Mouse (Mus musculus) heart, embryonic 14.5 days (tissue): ENCODE data around the gene Dtd2. TPM values are rescaled to one million over a fixed set of nuclear protein-coding genes. Genes with fewer than 3 reads are reported as not detected.
A peak's percentile ranks its signal among the peaks of the same experiment; 100 is the strongest.

Source experiments
- ATAC-seq: fragments of 200-750 bp; cut with Nextera tagmentation; 2 replicates; pipeline ENCODE4 v1.8.0; 2017; ENCODE audit warnings: low read depth, moderate TSS enrichment; ENCODE audit not compliant: insufficient number of reproducible peaks, insufficient read depth, low FRiP score
- H3K27ac ChIP-seq, 2 experiments: fragments of 200-500 bp in 1 of 2; fragments of 300-500 bp in 1 of 2; sonication (generic) in 1 of 2; replicated peaks in 1 of 2; 2 replicates each; pipeline ENCODE4 v1.5.1; 2012 to 2014; ENCODE audit warnings: low read depth in 2 of 2, low read length in 2 of 2, control low read depth in 1 of 2, mild to moderate bottlenecking in 1 of 2, mixed read lengths in 1 of 2; ENCODE audit not compliant: control insufficient read depth in 1 of 2, insufficient read depth in 1 of 2
- H3K27me3 ChIP-seq: fragments of 300-500 bp; sonication (generic); 2 replicates; pipeline ENCODE4 v1.6.1; 2014; ENCODE audit warnings: mild to moderate bottlenecking, low read length, control low read depth; ENCODE audit not compliant: control insufficient read depth, insufficient read depth
- H3K36me3 ChIP-seq: fragments of 300-500 bp; sonication (generic); 2 replicates; pipeline ENCODE4 v1.6.1; 2014; ENCODE audit warnings: mild to moderate bottlenecking, control low read depth, low read length, mixed read lengths; ENCODE audit not compliant: control insufficient read depth, insufficient read depth
- H3K4me1 ChIP-seq, 2 experiments: fragments of 200-500 bp in 1 of 2; fragments of 300-500 bp in 1 of 2; sonication (generic) in 1 of 2; 2 replicates each; pipeline ENCODE4 v1.6.1; 2012 to 2014; ENCODE audit warnings: low read length in 2 of 2, control low read depth in 1 of 2, mixed read lengths in 1 of 2; ENCODE audit not compliant: control insufficient read depth in 2 of 2, insufficient read depth in 2 of 2
- H3K4me2 ChIP-seq: fragments of 300-500 bp; sonication (generic); 2 replicates; pipeline ENCODE4 v1.6.1; 2014; ENCODE audit warnings: mild to moderate bottlenecking, low read length
- H3K4me3 ChIP-seq, 2 experiments: fragments of 200-500 bp in 1 of 2; fragments of 300-500 bp in 1 of 2; sonication (generic) in 1 of 2; 2 replicates each; pipeline ENCODE4 v1.5.1; 2012 to 2014; ENCODE audit warnings: low read length in 2 of 2, mild to moderate bottlenecking in 2 of 2, control low read depth in 1 of 2, low read depth in 1 of 2, moderate library complexity in 1 of 2; ENCODE audit not compliant: control insufficient read depth in 1 of 2, insufficient read depth in 1 of 2
- H3K9ac ChIP-seq: fragments of 300-500 bp; sonication (generic); 2 replicates; pipeline ENCODE4 v1.6.1; 2014; ENCODE audit warnings: mild to moderate bottlenecking, low read length
- H3K9me3 ChIP-seq: fragments of 300-500 bp; sonication (generic); 2 replicates; pipeline ENCODE4 v1.6.1; 2016; ENCODE audit warnings: low read length, control low read depth; ENCODE audit not compliant: control insufficient read depth
- WGBS: fragments of 180-500 bp; shearing (Covaris S2); extraction: QIAGEN DNeasy Blood & Tissue Kit; methylation state at CpG from one replicate; pipeline ENCODE4 v1.1.7; 2014; 5-methylcytosine and 5-hydroxymethylcytosine counted together
- polyA plus RNA-seq: library from polyadenylated mRNA; unstranded; fragments of >200 nt; fragmentation: Nextera tagmentation; extraction: Ambion mirVana; gene quantifications from 2 replicates; pipeline ENCODE4 v1.2.1, GENCODE M21; 2014

Dtd2 gene
- polyA plus RNA-seq, 1 experiment from 2014 or later, result 19.6 TPM

DNA sequence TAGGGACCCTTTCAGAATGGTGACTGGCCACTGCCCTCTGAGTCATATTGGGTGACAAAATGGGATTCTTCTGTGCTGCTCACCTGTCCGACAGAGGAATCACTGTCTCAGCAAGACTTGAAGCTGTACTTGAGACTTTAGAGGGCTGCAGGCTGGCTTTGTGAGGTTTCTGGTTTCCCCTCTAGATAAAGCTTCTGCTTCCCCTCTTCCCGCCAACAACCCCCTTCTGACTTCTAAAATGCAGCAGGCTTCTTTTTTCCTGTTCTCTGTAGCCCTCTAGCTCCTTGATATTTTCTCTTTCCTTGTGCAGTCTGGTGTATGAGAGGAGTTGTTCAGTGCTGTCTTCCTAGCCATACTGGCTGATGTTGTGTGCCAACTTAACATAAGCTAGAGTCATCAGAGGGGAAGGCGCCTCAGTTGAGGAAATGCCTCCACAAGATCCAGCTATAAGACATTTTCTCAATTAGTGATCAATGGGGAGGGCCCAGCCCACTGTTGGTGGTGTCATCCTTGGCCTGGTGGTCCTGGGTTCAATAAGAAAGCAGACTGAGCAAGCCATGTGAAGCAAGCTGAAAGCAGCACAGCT, 21.0 kb downstream of the Dtd2 start:
- Histone ChIP-seq H3K27ac (no peak overlapping the region), H3K9ac (no peak overlapping the region), H3K4me2 (no peak overlapping the region), H3K9me3 (no peaks in the 10 kb centered on the region), H3K4me3 (no peak overlapping the region), H3K4me1 (peaks cover 6 to 7% of the 10 kb centered on the region in 2 experiments), H3K36me3 (no peaks in the 10 kb centered on the region), H3K27me3 (no peaks in the 10 kb centered on the region)
- 77% methylated on average over 3 of the region's 3 CpGs for WGBS
- ATAC-seq, result no peak

DNA sequence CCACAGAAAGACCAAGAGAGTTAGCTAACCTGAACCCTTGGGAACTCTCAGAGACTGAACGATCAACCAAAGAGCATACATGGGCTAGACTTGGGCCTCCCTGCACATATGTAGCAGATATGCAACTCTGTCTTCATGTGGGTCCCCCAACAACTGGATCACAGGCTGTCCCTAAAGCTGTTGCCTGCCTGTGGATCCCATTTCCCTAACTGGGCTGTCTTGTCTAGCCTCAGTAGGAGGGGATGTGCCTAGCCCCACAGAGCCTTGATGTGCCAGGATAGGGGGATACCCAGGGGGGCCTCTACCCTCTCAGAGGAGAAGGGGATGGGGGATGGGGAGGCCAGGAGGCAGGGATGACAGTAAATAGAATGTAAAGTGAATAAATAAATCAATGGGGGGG, 22.7 kb downstream of the Dtd2 start:
- H3K27me3 ChIP-seq, result no peaks in the 10 kb centered on the region
- WGBS, result 77% methylated on average over 1 of the region's 1 CpGs
- no peak overlapping the region for H3K4me2 ChIP-seq
- H3K27ac ChIP-seq, result no peak overlapping the region
- ATAC-seq, result no peak
- H3K36me3 ChIP-seq, result no peaks in the 10 kb centered on the region
- peaks cover 6 to 7% of the 10 kb centered on the region in 2 experiments for H3K4me1 ChIP-seq
- no peak overlapping the region for H3K4me3 ChIP-seq
- H3K9me3 ChIP-seq, result no peaks in the 10 kb centered on the region
- no peak overlapping the region for H3K9ac ChIP-seq

DNA sequence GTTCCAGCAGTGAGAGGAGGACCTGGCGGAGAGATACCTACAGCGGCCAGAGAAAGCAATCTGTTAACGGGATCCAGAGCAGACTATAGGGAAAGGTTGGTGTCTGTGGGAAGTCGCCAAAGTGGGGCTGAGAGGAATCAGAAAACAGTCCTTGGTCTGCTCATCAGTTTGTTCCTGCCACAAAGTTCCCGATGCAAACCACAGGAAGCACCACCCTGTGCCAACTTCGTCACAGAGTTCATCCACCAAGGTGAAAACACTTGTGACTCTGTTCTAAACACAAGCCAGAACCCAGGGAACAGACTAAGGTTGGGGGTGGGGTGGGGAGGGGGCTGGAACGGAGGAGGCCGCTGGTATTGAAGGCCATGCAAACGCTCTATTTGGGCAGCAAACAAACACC, 29.8 kb downstream of the Dtd2 start:
- no peak overlapping the region for H3K9ac ChIP-seq
- 0 out of 2 replicates have a peak, but pooled peaks cover 2% of the 10 kb centered on the region for H3K9me3 ChIP-seq
- 0 out of 4 replicates have a peak, but pooled peaks cover 0 to 2% of the 10 kb centered on the region in 2 experiments for H3K4me1 ChIP-seq
- no peaks in the 10 kb centered on the region for H3K27me3 ChIP-seq
- WGBS, result 57% methylated on average over 9 of the region's 9 CpGs
- no peak overlapping the region for H3K4me3 ChIP-seq
- ATAC-seq, result no peak
- no peaks in the 10 kb centered on the region for H3K36me3 ChIP-seq
- H3K4me2 ChIP-seq, result no peak overlapping the region
- H3K27ac ChIP-seq, result no peak overlapping the region

DNA sequence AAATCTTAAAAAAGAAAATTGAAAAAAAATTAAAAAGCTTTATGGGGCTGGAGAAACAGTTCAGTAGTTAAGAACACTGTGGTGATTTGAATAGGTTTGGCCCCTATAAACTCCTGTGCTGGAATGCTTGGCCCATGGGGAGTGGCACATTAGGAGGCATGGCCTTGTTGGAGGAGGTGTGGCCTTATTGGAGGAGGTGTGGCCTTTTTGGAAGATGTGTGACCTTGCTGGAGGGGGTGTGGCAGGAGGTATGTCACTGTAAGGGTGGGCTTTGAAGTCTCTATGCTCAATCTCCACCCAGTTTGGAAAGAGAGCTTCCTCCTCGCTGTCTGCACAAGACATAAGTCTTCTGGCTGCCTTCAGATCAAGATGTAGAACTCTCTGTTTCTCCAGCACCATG, 31.9 kb downstream of the Dtd2 start:
- H3K4me2 ChIP-seq, result no peak overlapping the region
- H3K4me1 ChIP-seq, result peaks cover 2 to 11% of the 10 kb centered on the region in 2 experiments
- 96% methylated on average over 1 of the region's 1 CpGs for WGBS
- 0 out of 2 replicates have a peak, but pooled peaks cover 2% of the 10 kb centered on the region for H3K9me3 ChIP-seq
- H3K9ac ChIP-seq, result no peak overlapping the region
- H3K4me3 ChIP-seq, result no peak overlapping the region
- H3K27me3 ChIP-seq, result no peaks in the 10 kb centered on the region
- no peak overlapping the region for H3K27ac ChIP-seq
- ATAC-seq, result no peak
- H3K36me3 ChIP-seq, result no peaks in the 10 kb centered on the region

DNA sequence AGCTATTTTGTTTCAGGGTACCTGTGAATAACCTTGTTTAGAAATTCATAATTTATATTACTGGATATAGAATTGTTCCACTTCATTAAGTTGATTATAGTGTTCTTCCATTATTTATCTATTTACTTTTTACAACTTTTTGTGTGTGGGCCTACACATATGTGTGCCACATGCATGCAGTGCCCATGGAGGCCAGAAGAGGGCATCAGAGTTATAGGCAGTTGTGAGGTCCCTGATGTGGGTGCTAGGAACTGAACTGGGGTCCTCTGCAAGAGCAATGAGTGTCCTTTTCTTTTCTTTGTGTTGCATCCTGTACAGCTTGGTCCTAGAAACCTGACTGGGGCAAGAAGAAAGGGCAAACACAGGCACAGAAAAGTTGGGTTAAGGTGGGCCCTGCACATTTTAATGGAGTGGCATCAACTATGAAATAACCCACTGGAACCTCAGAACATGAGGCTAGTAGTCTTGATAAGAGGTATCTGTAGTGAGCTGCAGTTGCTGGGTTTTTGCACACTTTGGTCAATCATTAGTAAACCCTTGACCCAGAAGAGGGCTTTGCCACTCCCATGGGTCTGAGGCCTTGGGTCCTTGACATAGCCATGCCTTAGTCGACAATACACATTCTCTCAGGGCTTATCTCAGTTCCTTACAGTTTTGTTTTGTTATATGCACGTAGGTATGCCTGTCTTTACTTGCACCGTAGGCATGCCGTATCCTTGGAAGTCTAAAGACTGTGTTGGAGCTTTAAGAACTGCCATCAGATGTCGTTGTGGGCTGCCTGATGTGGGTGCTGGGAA, 33.8 kb downstream of the Dtd2 start:
- H3K9ac ChIP-seq, result no peak overlapping the region
- no peak overlapping the region for H3K27ac ChIP-seq
- 88% methylated on average over 5 of the region's 5 CpGs for WGBS
- peaks cover 2 to 11% of the 10 kb centered on the region in 2 experiments for H3K4me1 ChIP-seq
- no peak overlapping the region for H3K4me3 ChIP-seq
- no peak overlapping the region for H3K4me2 ChIP-seq
- H3K36me3 ChIP-seq, result no peaks in the 10 kb centered on the region
- H3K27me3 ChIP-seq, result no peaks in the 10 kb centered on the region
- ATAC-seq, result no peak
- H3K9me3 ChIP-seq, result 0 out of 2 replicates have a peak, but pooled peaks cover 2% of the 10 kb centered on the region

DNA sequence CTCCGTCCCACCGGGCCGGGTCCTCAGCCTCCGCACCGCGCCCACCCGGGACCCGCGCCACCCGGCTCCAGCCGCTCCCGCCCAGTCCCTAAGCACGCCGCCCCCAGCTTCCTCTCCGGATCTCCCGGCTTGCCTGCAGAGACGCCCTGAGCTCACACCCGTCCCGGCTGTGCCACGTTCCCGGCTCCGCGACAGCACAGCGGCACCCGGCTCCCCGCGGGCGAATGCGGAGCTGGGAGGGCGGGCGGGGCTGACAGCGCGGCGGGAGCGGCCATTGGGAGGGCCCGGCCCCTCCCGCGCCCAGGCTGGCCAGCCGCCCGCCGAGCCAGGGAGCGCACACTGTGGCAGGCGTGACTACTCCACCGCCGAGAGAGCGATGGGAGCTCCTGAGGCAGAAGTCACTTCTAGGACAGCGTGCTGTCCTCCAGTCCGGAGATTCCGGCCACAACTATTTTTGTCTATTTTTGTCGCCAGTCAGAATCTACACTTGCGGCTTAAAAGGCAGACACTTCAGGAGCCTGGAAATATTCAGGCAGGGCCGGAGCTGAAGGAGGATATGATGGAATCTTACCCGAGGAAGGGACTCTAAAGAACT, 35.1 kb downstream of the Dtd2 start, which contains the start of gene Heatr5a:
Gene Heatr5a (minus strand): TSS at position 252 of the 595 bp plus-strand sequence.
- Histone ChIP-seq H3K36me3 (no peaks in the 10 kb centered on the region), H3K27me3 (no peaks in the 10 kb centered on the region), H3K9ac (peak within 1 kb of the TSS; percentile 94), H3K27ac (peak within 1 kb of the TSS; percentile 80 to 93), H3K4me3 (peak within 1 kb of the TSS; percentile 59 to 99), H3K4me1 (peaks cover 2 to 11% of the 10 kb centered on the region in 2 experiments), H3K9me3 (0 out of 2 replicates have a peak, but pooled peaks cover 2% of the 10 kb centered on the region), H3K4me2 (peak within 1 kb of the TSS; percentile 79)
- ATAC-seq, result peak; percentile 98
- WGBS, result under 1% methylated on average over 42 of the region's 53 CpGs

GRCm38 (mm10) chr12:51970352-51971069, 35.8 kb downstream of the Dtd2 start:
- H3K27me3 ChIP-seq, result no peaks in the 10 kb centered on the region
- no peaks in the 10 kb centered on the region for H3K36me3 ChIP-seq
- under 1% methylated on average over 34 of the region's 35 CpGs for WGBS
- peak overlapping the region; percentile 94 for H3K9ac ChIP-seq
- peaks cover 2 to 11% of the 10 kb centered on the region in 2 experiments for H3K4me1 ChIP-seq
- peak overlapping the region; percentile 60 to 93 for H3K27ac ChIP-seq
- H3K9me3 ChIP-seq, result 0 out of 2 replicates have a peak, but pooled peaks cover 2% of the 10 kb centered on the region
- H3K4me3 ChIP-seq, result peak overlapping the region; percentile 59 to 99
- H3K4me2 ChIP-seq, result peak overlapping the region; percentile 79
- peak; percentile 64 for ATAC-seq
